Mouse (Mus musculus) layer of hippocampus, adult 2 months (tissue): ENCODE data around the gene Jmjd1c. TPM values are rescaled to one million over a fixed set of nuclear protein-coding genes. Genes with fewer than 3 reads are reported as not detected.

Source experiments
- DNase-seq, 2 experiments: peaks; one replicate each; pipeline ENCODE4 v3.0.0; 2022; ENCODE audit warnings: low spot score in 2 of 2
- H3K27ac ChIP-seq: fragments of 200-600 bp; 2 replicates; pipeline ENCODE4 v1.8.1; 2022
- H3K4me3 ChIP-seq: fragments of 200-600 bp; 2 replicates; pipeline ENCODE4 v1.8.1; 2022; ENCODE audit warnings: mild to moderate bottlenecking
- CTCF ChIP-seq: fragments of 200-600 bp; conservative IDR thresholded peaks from 2 replicates; pipeline ENCODE4 v1.8.1; 2022; ENCODE audit warnings: antibody characterized with exemption, mild to moderate bottlenecking, moderate library complexity
- total RNA-seq, 2 experiments: library from RNA; stranded (reverse); gene quantifications; 2 replicates each; pipeline ENCODE4 v1.2.3; 2021

Jmjd1c gene
- total RNA-seq, 2 experiments from 2014 or later: 106 to 111 TPM

GRCm38 (mm10) chr10:67226109-67226508, 130.2 kb downstream of the Jmjd1c start:
- H3K4me3 ChIP-seq: peak overlapping the region; percentile 1; the same call in 1 of the 2 replicates
- H3K27ac ChIP-seq: peak overlapping the region; percentile 78
- no peak for TF ChIP-seq CTCF
- peak; percentile 34 to 57 for DNase-seq

GRCm38 (mm10) chr10:67226543-67226942, 130.6 kb downstream of the Jmjd1c start:
- no peak for DNase-seq
- no peak for TF ChIP-seq CTCF
- peak overlapping the region; percentile 13; the same call in 1 of the 2 replicates for H3K4me3 ChIP-seq
- H3K27ac ChIP-seq: peak overlapping the region; percentile 78

- no peak for TF ChIP-seq CTCF
- Histone ChIP-seq H3K4me3 (no peak overlapping the region), H3K27ac (no peak overlapping the region)
- no peak for DNase-seq
Observed at GRCm38 (mm10) chr10:67230439-67230838, 134.5 kb downstream of the Jmjd1c start.

- TF ChIP-seq CTCF: peak; percentile 79
- H3K4me3 ChIP-seq: no peak overlapping the region
- no peak for DNase-seq
- H3K27ac ChIP-seq: no peak overlapping the region
Observed at GRCm38 (mm10) chr10:67247145-67247544, 151.2 kb downstream of the Jmjd1c start.

- TF ChIP-seq CTCF: no peak
- Histone ChIP-seq H3K27ac (peak overlapping the region; percentile 76), H3K4me3 (no peak overlapping the region)
- peak; percentile 40 to 45 for DNase-seq
Observed at GRCm38 (mm10) chr10:67249486-67249885, 153.6 kb downstream of the Jmjd1c start.

- no peak for DNase-seq
- Histone ChIP-seq H3K27ac (peak overlapping the region; percentile 76), H3K4me3 (no peak overlapping the region)
- no peak for TF ChIP-seq CTCF
Observed at GRCm38 (mm10) chr10:67250846-67251245, 154.9 kb downstream of the Jmjd1c start.

- no peak for DNase-seq
- no peak for TF ChIP-seq CTCF
- Histone ChIP-seq H3K27ac (peak overlapping the region; percentile 76), H3K4me3 (no peak overlapping the region)
Observed at GRCm38 (mm10) chr10:67252353-67252752, 156.4 kb downstream of the Jmjd1c start.

- Histone ChIP-seq H3K27ac (peak overlapping the region; percentile 76; the same call in 1 of the 2 replicates), H3K4me3 (no peak overlapping the region)
- no peak for DNase-seq
- no peak for TF ChIP-seq CTCF
Observed at GRCm38 (mm10) chr10:67253115-67253514, 157.2 kb downstream of the Jmjd1c start.

- no peak overlapping the region for H3K4me3 ChIP-seq
- TF ChIP-seq CTCF: peak; percentile 89
- peak in 1 of 2 experiments; percentile 59 for DNase-seq
- H3K27ac ChIP-seq: no peak overlapping the region
Observed at GRCm38 (mm10) chr10:67264852-67265251, 168.9 kb downstream of the Jmjd1c start.

GRCm38 (mm10) chr10:67275916-67276315, 180.0 kb downstream of the Jmjd1c start:
- DNase-seq: no peak
- H3K4me3 ChIP-seq: no peak overlapping the region
- no peak for TF ChIP-seq CTCF
- H3K27ac ChIP-seq: no peak overlapping the region

GRCm38 (mm10) chr10:67281852-67282251, 185.9 kb downstream of the Jmjd1c start:
- H3K4me3 ChIP-seq: no peak overlapping the region
- no peak for DNase-seq
- H3K27ac ChIP-seq: 0 out of 2 replicates have a peak overlapping the region, but pooled peaks have one; percentile 3
- no peak for TF ChIP-seq CTCF

- no peak for DNase-seq
- Histone ChIP-seq H3K27ac (no peak overlapping the region), H3K4me3 (no peak overlapping the region)
- TF ChIP-seq CTCF: no peak
Observed at GRCm38 (mm10) chr10:67282531-67282930, 186.6 kb downstream of the Jmjd1c start.

- DNase-seq: no peak
- no peak for TF ChIP-seq CTCF
- Histone ChIP-seq H3K27ac (no peak overlapping the region), H3K4me3 (peak overlapping the region; percentile 64; the same call in 1 of the 2 replicates)
Observed at GRCm38 (mm10) chr10:67283516-67283915, 187.6 kb downstream of the Jmjd1c start.

- DNase-seq: no peak
- Histone ChIP-seq H3K4me3 (peak overlapping the region; percentile 64), H3K27ac (peak overlapping the region; percentile 89; the same call in 1 of the 2 replicates)
- no peak for TF ChIP-seq CTCF
Observed at GRCm38 (mm10) chr10:67284311-67284710, 188.4 kb downstream of the Jmjd1c start.
